Mouse (Mus musculus) neural tube, embryonic 13.5 days (tissue): ENCODE measurements at regions not wholly inside any gene's neighbourhood (a gene's known extent, or its start where the extent isn't known, plus 50 kb on each side); places are given as distances from the start of the nearest gene placed in this dataset.

Experiments
- ATAC-seq: fragments of 200-750 bp; cut with Nextera tagmentation; 2 replicates; pipeline ENCODE4 v1.8.0; 2017; ENCODE audit warnings: low read depth, mild to moderate bottlenecking, moderate TSS enrichment, moderate library complexity
- H3K27ac ChIP-seq: fragments of 300-500 bp; sonication (generic); replicated peaks from 2 replicates; pipeline ENCODE4 v1.5.1; 2015; ENCODE audit warnings: moderate library complexity, mild to moderate bottlenecking, inconsistent platforms
- H3K27me3 ChIP-seq: fragments of 300-500 bp; sonication (generic); 2 replicates; pipeline ENCODE4 v1.6.1; 2015; ENCODE audit warnings: mild to moderate bottlenecking, inconsistent platforms
- H3K36me3 ChIP-seq: fragments of 300-500 bp; sonication (generic); 2 replicates; pipeline ENCODE4 v1.6.1; 2015; ENCODE audit warnings: mild to moderate bottlenecking, inconsistent platforms
- H3K4me1 ChIP-seq: fragments of 300-500 bp; sonication (generic); replicated peaks from 2 replicates; pipeline ENCODE4 v1.6.1; 2015; ENCODE audit warnings: inconsistent platforms
- H3K4me2 ChIP-seq: fragments of 300-500 bp; sonication (generic); 2 replicates; pipeline ENCODE4 v1.6.1; 2015; ENCODE audit warnings: inconsistent platforms, mild to moderate bottlenecking, moderate library complexity
- H3K4me3 ChIP-seq: fragments of 300-500 bp; sonication (generic); 2 replicates; pipeline ENCODE4 v1.5.1; 2015; ENCODE audit warnings: mild to moderate bottlenecking, inconsistent platforms
- H3K9ac ChIP-seq: fragments of 300-500 bp; sonication (generic); 2 replicates; pipeline ENCODE4 v1.6.1; 2015; ENCODE audit warnings: moderate library complexity, mild to moderate bottlenecking, inconsistent platforms
- H3K9me3 ChIP-seq: fragments of 300-500 bp; sonication (generic); 2 replicates; pipeline ENCODE4 v1.6.1; 2016; ENCODE audit warnings: inconsistent platforms
- WGBS: fragments of 180-500 bp; shearing (Covaris S2); methylation state at CpG from one replicate; pipeline ENCODE4 v1.1.7; 2015; 5-methylcytosine and 5-hydroxymethylcytosine counted together

DNA sequence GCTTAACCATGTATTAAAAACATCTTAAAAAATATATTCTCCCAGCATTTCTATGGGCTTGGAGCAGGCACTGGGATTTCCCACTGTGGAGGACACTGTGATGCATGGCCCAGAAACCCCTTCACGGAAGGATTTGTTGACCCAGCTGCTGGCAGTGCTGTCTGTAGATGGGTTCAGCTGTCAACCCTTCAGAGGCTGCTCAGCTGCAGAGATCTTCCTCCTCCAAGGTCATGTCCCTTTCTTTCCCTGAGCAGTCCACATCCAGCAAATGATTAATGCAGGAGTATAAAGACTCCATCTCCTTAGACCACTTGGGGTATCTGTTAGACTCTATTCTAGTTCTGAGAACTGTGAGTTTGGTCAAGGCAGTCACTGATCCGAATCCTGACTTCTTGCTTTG lies 108.4 kb upstream of the 1810046K07Rik start:
- Histone ChIP-seq H3K27ac (no peak overlapping the region), H3K9ac (no peak overlapping the region), H3K4me1 (peaks cover 11% of the 10 kb centered on the region), H3K9me3 (no peaks in the 10 kb centered on the region), H3K36me3 (no peaks in the 10 kb centered on the region), H3K27me3 (no peaks in the 10 kb centered on the region), H3K4me3 (no peak overlapping the region), H3K4me2 (no peak overlapping the region)
- ATAC-seq, result no peak
- 70% methylated on average over 2 of the region's 2 CpGs for WGBS

DNA sequence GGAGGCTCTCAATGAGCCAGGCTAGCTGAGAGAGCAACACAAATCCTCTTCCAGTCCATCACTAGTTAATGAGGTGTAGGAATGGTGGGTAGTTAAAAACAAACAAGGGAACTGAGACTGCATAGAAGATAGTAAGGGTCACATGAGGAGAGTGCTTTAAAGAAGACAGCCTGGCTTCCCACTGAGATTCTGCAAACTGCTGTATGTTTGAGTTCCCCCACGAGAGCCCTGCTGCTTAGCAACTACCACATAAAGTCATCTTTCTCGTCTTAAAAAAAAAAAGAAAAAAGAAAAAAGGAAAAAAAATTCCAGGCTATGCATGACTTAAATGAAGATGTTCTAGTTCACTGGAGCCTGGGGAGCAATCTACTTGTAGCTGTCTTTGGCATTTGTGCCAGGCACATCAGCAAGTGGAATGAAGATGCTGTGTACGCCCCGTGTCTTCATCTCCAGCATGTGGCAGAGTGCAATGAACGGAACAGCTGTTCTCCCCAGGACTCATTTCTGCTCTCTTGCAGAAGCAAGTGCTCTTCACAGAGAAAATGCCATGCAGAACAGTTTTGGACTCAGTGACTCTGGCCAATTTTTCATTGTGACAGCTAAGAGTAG lies 113.2 kb upstream of the 1810046K07Rik start:
- Histone ChIP-seq H3K4me3 (no peak overlapping the region), H3K9ac (no peak overlapping the region), H3K27me3 (no peaks in the 10 kb centered on the region), H3K27ac (peak overlapping the region; percentile 73), H3K4me1 (peaks cover 17% of the 10 kb centered on the region), H3K9me3 (no peaks in the 10 kb centered on the region), H3K36me3 (no peaks in the 10 kb centered on the region), H3K4me2 (peak overlapping the region; percentile 21)
- peak; percentile 86 for ATAC-seq
- WGBS, result 17% methylated on average over 5 of the region's 5 CpGs

DNA sequence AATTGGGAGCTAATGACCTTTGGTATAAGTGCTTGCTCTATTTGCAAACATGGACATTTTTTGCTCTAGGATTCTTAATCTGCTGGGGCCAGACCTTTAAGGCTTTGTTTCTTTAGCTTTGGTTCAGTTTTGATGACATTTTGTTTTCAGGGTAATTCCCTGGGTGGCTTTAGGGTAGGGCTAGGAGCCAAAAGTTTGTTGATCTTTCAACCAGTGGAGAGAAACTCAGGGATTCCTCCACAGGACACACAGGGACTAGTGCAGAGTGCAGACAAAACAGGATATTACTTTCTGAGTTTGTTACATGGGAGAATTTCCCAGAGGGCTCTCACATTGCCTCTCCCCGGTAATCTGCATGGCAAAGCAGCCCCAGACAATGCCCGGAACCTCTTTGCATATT lies 127.0 kb upstream of the 1810046K07Rik start:
- WGBS, result 29% methylated on average over 2 of the region's 2 CpGs
- H3K9ac ChIP-seq, result no peak overlapping the region
- ATAC-seq, result no peak
- no peaks in the 10 kb centered on the region for H3K27me3 ChIP-seq
- no peaks in the 10 kb centered on the region for H3K9me3 ChIP-seq
- H3K4me2 ChIP-seq, result no peak overlapping the region
- H3K27ac ChIP-seq, result no peak overlapping the region
- H3K4me3 ChIP-seq, result no peak overlapping the region
- H3K36me3 ChIP-seq, result no peaks in the 10 kb centered on the region
- peaks cover 9% of the 10 kb centered on the region for H3K4me1 ChIP-seq

- Histone ChIP-seq H3K36me3 (no peaks in the 10 kb centered on the region), H3K4me1 (no peaks in the 10 kb centered on the region), H3K27me3 (no peaks in the 10 kb centered on the region), H3K9ac (no peak overlapping the region), H3K4me3 (no peak overlapping the region), H3K9me3 (no peaks in the 10 kb centered on the region), H3K27ac (no peak overlapping the region), H3K4me2 (no peak overlapping the region)
- 84% methylated on average over 6 of the region's 6 CpGs for WGBS
- ATAC-seq, result no peak
Observed at GRCm38 (mm10) chr9:51462463-51463024, 133.8 kb upstream of the 1810046K07Rik start.

DNA sequence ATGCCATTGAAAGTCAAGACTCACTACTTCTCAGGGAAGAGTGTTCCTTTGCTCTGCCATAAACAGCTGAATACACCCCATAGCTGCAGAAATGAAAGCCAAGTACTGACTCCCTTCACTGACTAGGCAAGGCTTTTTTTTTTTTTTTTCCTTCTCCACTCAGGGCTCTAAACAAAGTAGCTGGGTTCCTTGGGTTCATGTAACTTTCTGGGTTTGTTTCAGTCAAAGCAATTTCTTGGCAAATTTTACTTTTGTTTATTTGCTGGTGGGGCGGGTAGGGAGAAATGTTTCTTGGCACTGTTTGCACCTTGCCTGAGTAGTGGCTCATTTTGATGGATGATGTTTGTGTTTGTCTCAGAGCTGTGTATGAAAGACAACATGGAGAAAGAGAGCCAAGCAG lies 141.3 kb upstream of the 1810046K07Rik start:
- Histone ChIP-seq H3K27me3 (no peaks in the 10 kb centered on the region), H3K4me3 (no peak overlapping the region), H3K9ac (no peak overlapping the region), H3K27ac (no peak overlapping the region), H3K36me3 (no peaks in the 10 kb centered on the region), H3K9me3 (no peaks in the 10 kb centered on the region), H3K4me1 (no peaks in the 10 kb centered on the region), H3K4me2 (no peak overlapping the region)
- ATAC-seq, result no peak
- 89% methylated on average over 1 of the region's 1 CpGs for WGBS

GRCm38 (mm10) chr9:51476511-51477056 lies 147.9 kb upstream of the 1810046K07Rik start:
- WGBS, result 67% methylated on average over 3 of the region's 3 CpGs
- ATAC-seq, result no peak
- Histone ChIP-seq H3K36me3 (no peaks in the 10 kb centered on the region), H3K9ac (no peak overlapping the region), H3K4me1 (no peaks in the 10 kb centered on the region), H3K27ac (no peak overlapping the region), H3K4me2 (no peak overlapping the region), H3K27me3 (no peaks in the 10 kb centered on the region), H3K4me3 (no peak overlapping the region), H3K9me3 (no peaks in the 10 kb centered on the region)

GRCm38 (mm10) chr9:51487840-51488239 lies 159.1 kb upstream of the 1810046K07Rik start:
- no peaks in the 10 kb centered on the region for H3K9me3 ChIP-seq
- 77% methylated on average over 3 of the region's 3 CpGs for WGBS
- ATAC-seq, result no peak

DNA sequence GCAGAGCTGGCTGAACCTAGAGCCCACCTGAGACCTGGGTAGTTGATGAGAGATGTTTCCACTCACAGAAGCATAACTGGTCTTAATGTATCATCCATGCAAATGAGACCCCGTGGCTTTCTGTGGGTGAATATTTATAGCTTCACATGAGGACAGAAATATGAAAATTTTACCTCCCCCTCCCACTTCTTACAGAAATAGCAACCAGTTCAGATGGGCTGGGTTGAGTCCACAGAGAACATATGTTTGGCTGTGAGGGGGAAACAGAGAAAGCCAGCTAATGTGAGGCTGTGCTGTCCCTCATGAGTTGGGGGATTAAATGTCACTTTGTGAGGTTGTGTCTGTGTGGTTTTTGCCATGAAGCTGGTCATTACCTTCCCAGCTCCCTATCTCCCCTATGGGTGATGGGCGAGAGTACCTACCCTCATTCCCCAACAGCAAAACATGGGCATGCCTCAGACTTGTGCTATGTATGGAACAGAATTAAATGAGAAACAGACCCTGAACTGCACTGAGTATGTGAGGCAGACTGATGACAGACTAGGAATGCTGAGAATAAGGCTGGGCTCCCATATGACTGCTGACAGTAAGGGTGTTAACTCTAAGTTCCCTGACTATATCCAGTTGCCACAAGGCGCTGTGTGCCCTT lies 178.7 kb upstream of the 1810046K07Rik start:
- Histone ChIP-seq H3K4me1 (no peaks in the 10 kb centered on the region), H3K27ac (no peak overlapping the region), H3K9me3 (no peaks in the 10 kb centered on the region), H3K36me3 (no peaks in the 10 kb centered on the region), H3K4me2 (no peak overlapping the region), H3K9ac (no peak overlapping the region), H3K27me3 (no peaks in the 10 kb centered on the region), H3K4me3 (no peak overlapping the region)
- ATAC-seq, result no peak
- WGBS, result 77% methylated on average over 3 of the region's 3 CpGs

More at GRCm38 (mm10) chr9:51487840-51488239, 159.1 kb upstream of the 1810046K07Rik start:
- H3K4me3 ChIP-seq, result no peak overlapping the region
- no peak overlapping the region for H3K4me2 ChIP-seq
- no peak overlapping the region for H3K9ac ChIP-seq
- no peaks in the 10 kb centered on the region for H3K27me3 ChIP-seq
- H3K36me3 ChIP-seq, result no peaks in the 10 kb centered on the region
- H3K4me1 ChIP-seq, result no peaks in the 10 kb centered on the region
- no peak overlapping the region for H3K27ac ChIP-seq

DNA sequence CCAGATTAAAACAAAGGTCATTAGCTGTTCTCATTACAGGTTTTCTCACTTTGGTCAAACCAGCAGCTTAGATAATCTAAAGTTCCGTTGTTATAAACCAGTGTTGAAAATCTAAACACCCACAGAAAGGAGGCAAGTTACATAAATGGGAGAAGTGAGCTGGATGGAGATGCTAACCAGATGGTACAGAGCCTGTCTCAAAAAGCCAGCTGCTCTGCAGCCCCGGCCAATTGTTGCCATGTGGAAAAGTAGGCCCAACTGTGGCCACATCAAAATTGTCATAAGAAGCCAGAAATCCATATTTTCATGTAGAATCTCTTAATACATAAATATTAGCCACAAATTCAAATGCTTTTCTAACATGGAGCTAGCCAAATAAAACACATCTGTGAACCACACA lies 188.9 kb upstream of the 1810046K07Rik start:
- no peak overlapping the region for H3K27ac ChIP-seq
- H3K9me3 ChIP-seq, result no peaks in the 10 kb centered on the region
- no peaks in the 10 kb centered on the region for H3K27me3 ChIP-seq
- H3K4me3 ChIP-seq, result no peak overlapping the region
- no peak overlapping the region for H3K4me2 ChIP-seq
- H3K9ac ChIP-seq, result no peak overlapping the region
- ATAC-seq, result no peak
- H3K36me3 ChIP-seq, result no peaks in the 10 kb centered on the region
- H3K4me1 ChIP-seq, result no peaks in the 10 kb centered on the region
- 84% methylated on average over 2 of the region's 2 CpGs for WGBS

- 86% methylated on average over 4 of the region's 4 CpGs for WGBS
- Histone ChIP-seq H3K9me3 (no peaks in the 10 kb centered on the region), H3K27ac (no peak overlapping the region), H3K4me1 (no peaks in the 10 kb centered on the region), H3K36me3 (no peaks in the 10 kb centered on the region), H3K27me3 (no peaks in the 10 kb centered on the region), H3K9ac (no peak overlapping the region), H3K4me2 (no peak overlapping the region), H3K4me3 (no peak overlapping the region)
- no peak for ATAC-seq
Observed at GRCm38 (mm10) chr9:51518376-51518775, 189.7 kb upstream of the 1810046K07Rik start.

DNA sequence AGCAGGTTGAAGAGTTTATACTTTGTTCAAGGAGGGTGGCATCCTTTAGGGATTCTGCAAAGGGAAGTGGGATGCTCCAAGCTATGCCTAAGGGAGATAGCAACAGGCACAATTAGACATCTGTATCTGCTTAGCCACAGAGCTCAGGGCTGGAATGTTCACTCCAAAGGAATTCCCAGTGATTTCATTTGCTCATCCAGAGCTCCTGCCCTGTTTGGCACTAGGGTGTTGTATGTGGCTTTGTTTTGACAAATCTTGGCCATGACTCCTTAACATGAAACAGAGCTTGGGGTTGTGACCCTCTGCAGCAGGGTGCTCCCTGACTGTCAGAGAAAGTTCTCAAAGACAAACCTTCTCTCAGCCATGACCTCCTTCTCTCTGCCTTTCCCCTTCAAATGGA lies 194.8 kb upstream of the 1810046K07Rik start:
- ATAC-seq, result no peak

GRCm38 (mm10) chr9:51525906-51526305 lies 197.2 kb upstream of the 1810046K07Rik start:
- 89% methylated on average over 4 of the region's 4 CpGs for WGBS
- Histone ChIP-seq H3K27ac (no peak overlapping the region), H3K4me1 (no peaks in the 10 kb centered on the region), H3K27me3 (no peaks in the 10 kb centered on the region), H3K36me3 (no peaks in the 10 kb centered on the region), H3K4me3 (no peak overlapping the region), H3K9ac (no peak overlapping the region), H3K4me2 (no peak overlapping the region), H3K9me3 (no peaks in the 10 kb centered on the region)
- ATAC-seq, result no peak

More for the DNA sequence above, 194.8 kb upstream of the 1810046K07Rik start:
- no peak overlapping the region for H3K4me2 ChIP-seq
- no peaks in the 10 kb centered on the region for H3K9me3 ChIP-seq
- H3K27ac ChIP-seq, result no peak overlapping the region
- no peaks in the 10 kb centered on the region for H3K4me1 ChIP-seq
- H3K9ac ChIP-seq, result no peak overlapping the region
- no peaks in the 10 kb centered on the region for H3K27me3 ChIP-seq
- H3K36me3 ChIP-seq, result no peaks in the 10 kb centered on the region
- no peak overlapping the region for H3K4me3 ChIP-seq
